Mouse (Mus musculus): ENCODE measurements at regions not wholly inside any gene's neighbourhood (a gene's known extent, or its start where the extent isn't known, plus 50 kb on each side); places are given as distances from the start of the nearest gene placed in this dataset.

GRCm38 (mm10) chr3:61255232-61255631, 106.2 kb upstream of the Rap2b start:
- H3K36me3 ChIP-seq (replicated peaks; ENCODE audit: control insufficient read depth, insufficient read depth, low read length), result no peaks in the 10 kb centered on the region
- ATAC-seq (ENCODE audit: insufficient read depth, low read depth) (no peak), DNase-seq (ENCODE audit: low spot score) (no peak)
- WGBS, result 58% methylated on average over 4 of the region's 4 CpGs
- H3K9me3 ChIP-seq (replicated peaks; ENCODE audit: control insufficient read depth, low read length), result no peaks in the 10 kb centered on the region
- no peaks in the 10 kb centered on the region for H3K27me3 ChIP-seq (ENCODE audit: control insufficient read depth, insufficient read depth, low read length)
- H3K4me2 ChIP-seq (ENCODE audit: low read depth, low read length), result no peak overlapping the region
- H3K4me1 ChIP-seq (ENCODE audit: control insufficient read depth, insufficient read depth), result no peaks in the 10 kb centered on the region
- no peak overlapping the region for H3K4me3 ChIP-seq (ENCODE audit: low read depth, low read length)
- no peak overlapping the region for H3K9ac ChIP-seq (replicated peaks; ENCODE audit: low read depth, low read length)
- H3K27ac ChIP-seq (ENCODE audit: low read depth), result no peak overlapping the region
- TF ChIP-seq CTCF (IDR thresholded peaks at IDR 0.05; ENCODE audit: low read depth), result no peak
- TF ChIP-seq EP300 (IDR thresholded peaks at IDR 0.05; ENCODE audit: low read depth), result no peak

GRCm38 (mm10) chr3:61255643-61256042, 105.8 kb upstream of the Rap2b start:
- H3K4me3 ChIP-seq (ENCODE audit: low read depth, low read length), result no peak overlapping the region
- ATAC-seq (ENCODE audit: insufficient read depth, low read depth), result no peak
- no peaks in the 10 kb centered on the region for H3K9me3 ChIP-seq (replicated peaks; ENCODE audit: control insufficient read depth, low read length)
- 72% methylated on average over 2 of the region's 2 CpGs for WGBS
- H3K4me1 ChIP-seq (ENCODE audit: control insufficient read depth, insufficient read depth), result no peaks in the 10 kb centered on the region
- no peaks in the 10 kb centered on the region for H3K36me3 ChIP-seq (replicated peaks; ENCODE audit: control insufficient read depth, insufficient read depth, low read length)
- H3K27ac ChIP-seq (ENCODE audit: low read depth), result no peak overlapping the region
- no peaks in the 10 kb centered on the region for H3K27me3 ChIP-seq (ENCODE audit: control insufficient read depth, insufficient read depth, low read length)
- TF ChIP-seq CTCF (IDR thresholded peaks at IDR 0.05; ENCODE audit: low read depth) (no peak), EP300 (IDR thresholded peaks at IDR 0.05; ENCODE audit: low read depth) (no peak)
- no peak overlapping the region for H3K4me2 ChIP-seq (ENCODE audit: low read depth, low read length)
- H3K9ac ChIP-seq (replicated peaks; ENCODE audit: low read depth, low read length), result no peak overlapping the region
- DNase-seq (ENCODE audit: low spot score), result no peak

GRCm38 (mm10) chr3:61268453-61269335, 92.7 kb upstream of the Rap2b start:
- Histone ChIP-seq H3K4me1 (ENCODE audit: control insufficient read depth, insufficient read depth) (no peaks in the 10 kb centered on the region), H3K27me3 (ENCODE audit: control insufficient read depth, insufficient read depth, low read length) (no peaks in the 10 kb centered on the region), H3K9me3 (replicated peaks; ENCODE audit: control insufficient read depth, low read length) (no peaks in the 10 kb centered on the region), H3K9ac (replicated peaks; ENCODE audit: low read depth, low read length) (no peak overlapping the region), H3K4me2 (ENCODE audit: low read depth, low read length) (no peak overlapping the region), H3K4me3 (ENCODE audit: low read depth, low read length) (no peak overlapping the region), H3K27ac (ENCODE audit: low read depth) (no peak overlapping the region), H3K36me3 (replicated peaks; ENCODE audit: control insufficient read depth, insufficient read depth, low read length) (no peaks in the 10 kb centered on the region)
- ATAC-seq (ENCODE audit: insufficient read depth, low read depth) (no peak), DNase-seq (ENCODE audit: low spot score) (peak; percentile 39)
- TF ChIP-seq EP300 (IDR thresholded peaks at IDR 0.05; ENCODE audit: low read depth) (no peak), CTCF (IDR thresholded peaks at IDR 0.05; ENCODE audit: low read depth) (peak; percentile 69)
- 46% methylated on average over 5 of the region's 5 CpGs for WGBS

- Histone ChIP-seq H3K27ac (ENCODE audit: low read depth) (no peak overlapping the region), H3K4me3 (ENCODE audit: low read depth, low read length) (no peak overlapping the region), H3K9ac (replicated peaks; ENCODE audit: low read depth, low read length) (no peak overlapping the region), H3K36me3 (replicated peaks; ENCODE audit: control insufficient read depth, insufficient read depth, low read length) (no peaks in the 10 kb centered on the region), H3K4me2 (ENCODE audit: low read depth, low read length) (no peak overlapping the region), H3K9me3 (replicated peaks; ENCODE audit: control insufficient read depth, low read length) (no peaks in the 10 kb centered on the region), H3K27me3 (ENCODE audit: control insufficient read depth, insufficient read depth, low read length) (no peaks in the 10 kb centered on the region), H3K4me1 (ENCODE audit: control insufficient read depth, insufficient read depth) (no peaks in the 10 kb centered on the region)
- ATAC-seq (ENCODE audit: insufficient read depth, low read depth) (no peak), DNase-seq (ENCODE audit: low spot score) (no peak)
- TF ChIP-seq CTCF (IDR thresholded peaks at IDR 0.05; ENCODE audit: low read depth), result no peak
- TF ChIP-seq EP300 (IDR thresholded peaks at IDR 0.05; ENCODE audit: low read depth), result no peak
- WGBS, result 70% methylated on average over 10 of the region's 10 CpGs
Measured at GRCm38 (mm10) chr3:61285924-61286520, 75.4 kb upstream of the Rap2b start.

- Histone ChIP-seq H3K4me1 (ENCODE audit: control insufficient read depth, insufficient read depth) (no peaks in the 10 kb centered on the region), H3K9me3 (replicated peaks; ENCODE audit: control insufficient read depth, low read length) (no peaks in the 10 kb centered on the region), H3K9ac (replicated peaks; ENCODE audit: low read depth, low read length) (no peak overlapping the region), H3K36me3 (replicated peaks; ENCODE audit: control insufficient read depth, insufficient read depth, low read length) (no peaks in the 10 kb centered on the region), H3K27ac (ENCODE audit: low read depth) (no peak overlapping the region), H3K27me3 (ENCODE audit: control insufficient read depth, insufficient read depth, low read length) (no peaks in the 10 kb centered on the region), H3K4me2 (ENCODE audit: low read depth, low read length) (no peak overlapping the region), H3K4me3 (ENCODE audit: low read depth, low read length) (no peak overlapping the region)
- TF ChIP-seq EP300 (IDR thresholded peaks at IDR 0.05; ENCODE audit: low read depth), result no peak
- no peak for TF ChIP-seq CTCF (IDR thresholded peaks at IDR 0.05; ENCODE audit: low read depth)
- 60% methylated on average over 1 of the region's 1 CpGs for WGBS
- DNase-seq (ENCODE audit: low spot score), result no peak
- ATAC-seq (ENCODE audit: insufficient read depth, low read depth), result no peak
Measured at GRCm38 (mm10) chr3:61288195-61288594, 73.2 kb upstream of the Rap2b start.

Measured in heart, postnatal 0 days (tissue).